ENCODE assay signal across 9 mouse cellular contexts in genomic region chr1:59516026-59516917, GRCm38 (mm10). TPM values are rescaled to one million over a fixed set of nuclear protein-coding genes. Genes with fewer than 3 reads are reported as not detected.
DNase-seq lines count a peak whose midpoint lies in the region; ATAC-seq and TF ChIP-seq lines count a peak whose summit lies in the region.
"Had no signal": no experiment of that assay in that cellular context is flagged by ENCODE, and none has a peak within 500 bp of the region (broad histone marks: within the 10 kb centered on the region; RNA-seq: fewer than 3 reads in every experiment).

Gene Gm973 (plus strand): TSS chr1:59516264.

- H3K9me3 ChIP-seq in forebrain, postnatal 0 days (ENCODE audit: low read length) = no peaks in the 10 kb centered on the region
- no peaks in the 10 kb centered on the region for H3K9me3 ChIP-seq in heart, postnatal 0 days (replicated peaks; ENCODE audit: control insufficient read depth, low read length)
- H3K9me3 ChIP-seq in liver, embryonic 15.5 days (replicated peaks) = no peaks in the 10 kb centered on the region

- TF ChIP-seq CTCF in forebrain, postnatal 0 days (IDR thresholded peaks at IDR 0.05; ENCODE audit: low read depth) = no peak
- TF ChIP-seq CTCF in heart, postnatal 0 days (IDR thresholded peaks at IDR 0.05; ENCODE audit: low read depth) = no peak
- no peak for TF ChIP-seq CTCF in olfactory bulb, adult 2 months (IDR thresholded peaks at IDR 0.05; ENCODE audit: insufficient read depth, low read depth, low read length)

- peak within 1 kb of the TSS; percentile 89 for H3K27ac ChIP-seq in forebrain, postnatal 0 days (ENCODE audit: low read depth, low read length)
- peak within 1 kb of the TSS; percentile 65 for H3K27ac ChIP-seq in heart, postnatal 0 days (ENCODE audit: low read depth)
- no peak within 1 kb of the TSS for H3K27ac ChIP-seq in liver, embryonic 15.5 days (replicated peaks)
- H3K27ac ChIP-seq in olfactory bulb, adult 2 months (ENCODE audit: insufficient read depth, low read depth, low read length) = no peak within 1 kb of the TSS
- H3K27ac ChIP-seq: liver, embryonic 14.5 days had no signal

- 2% methylated on average over 25 of the region's 25 CpGs for WGBS in forebrain, postnatal 0 days
- 9% methylated on average over 25 of the region's 25 CpGs for WGBS in heart, postnatal 0 days
- WGBS in liver, embryonic 15.5 days (ENCODE audit: insufficient replicate concordance) = 17% methylated on average over 25 of the region's 25 CpGs
- 14% methylated on average over 25 of the region's 25 CpGs for WGBS in olfactory bulb, adult 2 months

- no peaks in the 10 kb centered on the region for H3K36me3 ChIP-seq in forebrain, postnatal 0 days (ENCODE audit: insufficient read depth)
- no peaks in the 10 kb centered on the region for H3K36me3 ChIP-seq in heart, postnatal 0 days (replicated peaks; ENCODE audit: control insufficient read depth, insufficient read depth, low read length)
- no peaks in the 10 kb centered on the region for H3K36me3 ChIP-seq in liver, embryonic 15.5 days (replicated peaks)

- peak within 1 kb of the TSS; percentile 55 for H3K4me2 ChIP-seq in forebrain, postnatal 0 days (ENCODE audit: low read depth)
- peak within 1 kb of the TSS; percentile 59 for H3K4me2 ChIP-seq in heart, postnatal 0 days (ENCODE audit: low read depth, low read length)
- H3K4me2 ChIP-seq in liver, embryonic 15.5 days = peak within 1 kb of the TSS; percentile 28

- H3K4me3 ChIP-seq in forebrain, postnatal 0 days (ENCODE audit: low read depth, low read length) = peak within 1 kb of the TSS; percentile 40
- H3K4me3 ChIP-seq in heart, postnatal 0 days (ENCODE audit: low read depth, low read length) = peak within 1 kb of the TSS; percentile 35
- H3K4me3 ChIP-seq in liver, embryonic 15.5 days (replicated peaks) = no peak within 1 kb of the TSS; the same call in 1 of the 2 replicates
- peak within 1 kb of the TSS; percentile 25 for H3K4me3 ChIP-seq in olfactory bulb, adult 2 months (ENCODE audit: insufficient read depth, low read depth, low read length)

- ATAC-seq in forebrain, postnatal 0 days = peak; percentile 97
- ATAC-seq in heart, postnatal 0 days (ENCODE audit: insufficient read depth, low read depth) = peak; percentile 53; the same call in 1 of the 2 replicates
- ATAC-seq in liver, embryonic 15.5 days (ENCODE audit: insufficient read depth) = no peak; the same call in 1 of the 2 replicates
- no peak for ATAC-seq in megakaryocyte-erythroid progenitor cell, adult 5-6 weeks (replicated peaks; ENCODE audit: low FRiP score, low TSS enrichment, poor library complexity, severe bottlenecking)

- no peak for TF ChIP-seq POLR2A in olfactory bulb, adult 2 months (IDR thresholded peaks at IDR 0.05; ENCODE audit: insufficient read depth, low read depth, low read length)

- DNase-seq in cerebellum, postnatal 10 days = peak; percentile 78 to 85
- no peak for DNase-seq in cerebellum, adult 11-12 months
- DNase-seq in forebrain, postnatal 0 days = peak; percentile 91
- DNase-seq in heart, postnatal 0 days (ENCODE audit: low spot score) = peak; percentile 46
- DNase-seq in layer of hippocampus, adult 11-12 months (ENCODE audit: low spot score) = peak; percentile 68

- H3K27me3 ChIP-seq in forebrain, postnatal 0 days (ENCODE audit: insufficient read depth, low read length) = no peaks in the 10 kb centered on the region
- H3K27me3 ChIP-seq in heart, postnatal 0 days (ENCODE audit: control insufficient read depth, insufficient read depth, low read length) = no peaks in the 10 kb centered on the region
- H3K27me3 ChIP-seq in liver, embryonic 15.5 days = peaks cover 12% of the 10 kb centered on the region

- peak within 1 kb of the TSS; percentile 53 for H3K9ac ChIP-seq in forebrain, postnatal 0 days
- peak within 1 kb of the TSS; percentile 48 for H3K9ac ChIP-seq in heart, postnatal 0 days (replicated peaks; ENCODE audit: low read depth, low read length)
- no peak within 1 kb of the TSS for H3K9ac ChIP-seq in liver, embryonic 15.5 days
- H3K9ac ChIP-seq: liver, embryonic 14.5 days had no signal

- H3K4me1 ChIP-seq in forebrain, postnatal 0 days (ENCODE audit: insufficient read depth) = peaks cover 22% of the 10 kb centered on the region
- peaks cover 13% of the 10 kb centered on the region for H3K4me1 ChIP-seq in heart, postnatal 0 days (ENCODE audit: control insufficient read depth, insufficient read depth)
- 0 out of 2 replicates have a peak, but pooled peaks cover 6% of the 10 kb centered on the region for H3K4me1 ChIP-seq in liver, embryonic 15.5 days (replicated peaks)
- peaks cover 11% of the 10 kb centered on the region for H3K4me1 ChIP-seq in olfactory bulb, adult 2 months (ENCODE audit: control insufficient read depth, insufficient read depth, low read length)

- no peak for TF ChIP-seq EP300 in heart, postnatal 0 days (IDR thresholded peaks at IDR 0.05; ENCODE audit: low read depth)

RNA-seq across cellular contexts. Expression of gene Gm973, which starts in this region (rescaled TPM):
- total RNA-seq in forebrain, postnatal 0 days (2014; rRNA removed) = 5.4 and 11.2 TPM in 2 replicates
- 6.5 and 13.8 TPM in 2 replicates for polyA plus RNA-seq in forebrain, postnatal 0 days (2015; fragmentation: Nextera tagmentation; extraction: Ambion mirVana)
- total RNA-seq in heart, postnatal 0 days (2014; rRNA removed; ENCODE audit: low replicate concordance) = not detected in 2 replicates
- 0.14 and 0.65 TPM in 2 replicates for polyA plus RNA-seq in heart, postnatal 0 days (2015; fragmentation: Nextera tagmentation; extraction: Ambion mirVana)
- polyA plus RNA-seq in liver, embryonic 15.5 days (2015; fragmentation: Nextera tagmentation; extraction: Ambion mirVana) = 0.12 TPM in 1 of 2 replicates, not detected in the other
- polyA plus RNA-seq in olfactory bulb, adult 2 months (2012; ENCODE audit: insufficient read depth, insufficient read length, low replicate concordance, missing spikeins) = not detected in 2 replicates
- total RNA-seq in megakaryocyte-erythroid progenitor cell, adult 5-6 weeks (2014; fragmentation: Nextera tagmentation) = 3.1 and 14.2 TPM in 2 replicates
- total RNA-seq in megakaryocyte-erythroid progenitor cell, adult 5-6 weeks (2017) = 1.4 TPM in 1 of 2 replicates, not detected in the other

Comparison
In these comparisons a context has a peak if more than half of its experiments do, and no peak if none do; other contexts are left out.
1. Peak in DNase-seq, ATAC-seq, H3K4me3 ChIP-seq, H3K27ac ChIP-seq, H3K9ac ChIP-seq and H3K4me2 ChIP-seq in heart, postnatal 0 days; RNA of the gene not detected or under 1 TPM.